Mouse (Mus musculus) midbrain, embryonic 11.5 days (tissue): ENCODE results near the gene Ccpg1os. TPM values are rescaled to one million over a fixed set of nuclear protein-coding genes. Genes with fewer than 3 reads are reported as not detected.

Experiments used
- ATAC-seq: fragments of 200-750 bp; cut with Nextera tagmentation; 2 replicates; pipeline ENCODE4 v1.8.0; 2017; ENCODE audit warnings: moderate TSS enrichment, moderate library complexity; ENCODE audit not compliant: low FRiP score
- DNase-seq: peaks from one replicate; pipeline ENCODE4 v3.0.0; 2015; ENCODE audit warnings: low spot score; ENCODE audit errors: missing footprints
- H3K27ac ChIP-seq: fragments of 300-500 bp; sonication (generic); 2 replicates; pipeline ENCODE4 v1.5.1; 2014; ENCODE audit warnings: low read depth, low read length
- H3K27me3 ChIP-seq: fragments of 300-500 bp; sonication (generic); 2 replicates; pipeline ENCODE4 v1.6.1; 2014; ENCODE audit warnings: mild to moderate bottlenecking, low read length, moderate library complexity, mixed read lengths; ENCODE audit not compliant: control insufficient read depth, insufficient read depth
- H3K36me3 ChIP-seq: fragments of 300-500 bp; sonication (generic); 2 replicates; pipeline ENCODE4 v1.6.1; 2014; ENCODE audit warnings: mild to moderate bottlenecking, low read length, moderate library complexity, mixed read lengths; ENCODE audit not compliant: control insufficient read depth, insufficient read depth
- H3K4me1 ChIP-seq: fragments of 300-500 bp; sonication (generic); 2 replicates; pipeline ENCODE4 v1.6.1; 2014; ENCODE audit warnings: low read length; ENCODE audit not compliant: control insufficient read depth, insufficient read depth
- H3K4me2 ChIP-seq: fragments of 300-500 bp; sonication (generic); 2 replicates; pipeline ENCODE4 v1.6.1; 2014; ENCODE audit warnings: mild to moderate bottlenecking, moderate library complexity
- H3K4me3 ChIP-seq: fragments of 300-500 bp; sonication (generic); 2 replicates; pipeline ENCODE4 v1.5.1; 2014; ENCODE audit warnings: low read depth, low read length
- H3K9ac ChIP-seq: fragments of 300-500 bp; sonication (generic); 2 replicates; pipeline ENCODE4 v1.6.1; 2014; ENCODE audit warnings: low read length
- H3K9me3 ChIP-seq: fragments of 300-500 bp; sonication (generic); 2 replicates; pipeline ENCODE4 v1.6.1; 2016; ENCODE audit warnings: low read length; ENCODE audit not compliant: control insufficient read depth
- WGBS: fragments of 180-500 bp; shearing (Covaris S2); extraction: QIAGEN DNeasy Blood & Tissue Kit; methylation state at CpG from one replicate; pipeline ENCODE4 v1.1.7; 2014; 5-methylcytosine and 5-hydroxymethylcytosine counted together
- polyA plus RNA-seq: library from polyadenylated mRNA; unstranded; fragments of >200 nt; fragmentation: Nextera tagmentation; extraction: Ambion mirVana; gene quantifications from 2 replicates; pipeline ENCODE4 v1.2.1, GENCODE M21; 2014

The Ccpg1os gene
- polyA plus RNA-seq, 1 experiment from 2014 or later = 22.4 TPM

DNA sequence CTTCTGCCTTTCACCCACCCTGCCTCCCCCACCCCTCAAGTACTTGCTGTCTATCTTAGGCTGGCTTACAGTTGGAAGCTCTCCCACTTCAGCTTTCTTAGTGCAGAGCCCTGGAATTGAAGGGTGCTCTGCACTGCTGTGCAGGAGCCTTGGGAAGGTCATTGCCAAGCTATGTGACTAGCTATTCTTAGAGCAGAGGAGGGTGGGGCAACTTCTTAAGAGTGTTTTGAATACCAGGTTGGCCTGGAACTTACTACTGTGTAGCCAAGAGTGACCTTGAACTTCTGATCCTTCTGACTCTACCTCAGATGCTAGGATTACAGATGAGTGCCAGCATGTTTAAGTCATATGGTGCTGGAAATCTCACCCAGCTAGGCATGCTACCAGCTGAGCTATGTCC lies 11.0 kb upstream of the Ccpg1os start:
- Histone ChIP-seq H3K27me3 (no peaks in the 10 kb centered on the region), H3K9ac (no peak overlapping the region), H3K27ac (no peak overlapping the region), H3K36me3 (no peaks in the 10 kb centered on the region), H3K4me2 (no peak overlapping the region), H3K4me3 (no peak overlapping the region), H3K4me1 (no peaks in the 10 kb centered on the region), H3K9me3 (no peaks in the 10 kb centered on the region)
- ATAC-seq (no peak), DNase-seq (no peak)

DNA sequence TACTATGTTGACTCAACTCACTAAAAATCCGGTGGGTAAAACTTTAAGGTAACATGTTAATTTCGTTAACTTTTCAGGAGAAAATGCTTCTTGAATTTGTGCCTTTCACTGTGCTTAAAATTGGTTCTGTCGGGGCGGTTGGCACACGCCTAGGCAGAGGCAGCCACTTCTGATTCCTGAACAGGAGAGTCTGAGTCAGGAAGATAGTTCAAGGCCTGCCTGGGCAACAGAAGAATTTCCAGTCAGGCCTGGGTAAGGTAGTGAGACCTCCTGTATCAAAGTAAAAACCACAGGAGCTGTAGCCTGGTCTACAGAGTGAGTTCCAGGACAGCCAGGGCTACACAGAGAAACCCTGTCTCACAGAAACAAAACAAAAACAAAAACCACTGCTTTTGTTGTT lies 7.4 kb upstream of the Ccpg1os start:
- H3K4me1 ChIP-seq = no peaks in the 10 kb centered on the region
- 88% methylated on average over 5 of the region's 5 CpGs for WGBS
- no peak overlapping the region for H3K4me2 ChIP-seq
- H3K9me3 ChIP-seq = no peaks in the 10 kb centered on the region
- no peak overlapping the region for H3K9ac ChIP-seq
- H3K4me3 ChIP-seq = no peak overlapping the region
- ATAC-seq (no peak), DNase-seq (peak; percentile 2)
- no peaks in the 10 kb centered on the region for H3K27me3 ChIP-seq
- no peaks in the 10 kb centered on the region for H3K36me3 ChIP-seq
- no peak overlapping the region for H3K27ac ChIP-seq

DNA sequence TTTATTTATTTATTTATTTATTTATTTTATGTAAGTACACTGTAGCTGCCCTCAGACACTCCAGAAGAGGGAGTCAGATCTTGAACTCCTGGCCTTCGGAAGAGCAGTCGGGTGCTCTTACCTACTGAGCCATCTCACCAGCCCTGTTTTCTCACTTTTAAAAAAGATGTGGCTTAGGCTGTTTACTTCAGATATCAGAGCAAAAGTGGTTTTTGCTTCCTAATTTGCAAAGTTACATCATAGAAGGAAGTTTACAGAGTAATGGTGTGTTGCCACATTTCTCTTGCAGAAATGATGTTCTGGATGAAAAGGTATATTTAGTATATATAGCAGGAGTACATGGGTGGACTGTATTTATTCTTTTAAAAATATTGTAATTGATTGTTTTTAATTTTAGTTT lies 6.2 kb upstream of the Ccpg1os start:
- no peaks in the 10 kb centered on the region for H3K9me3 ChIP-seq
- no peak overlapping the region for H3K4me3 ChIP-seq
- no peaks in the 10 kb centered on the region for H3K36me3 ChIP-seq
- H3K9ac ChIP-seq = no peak overlapping the region
- DNase-seq (no peak), ATAC-seq (no peak)
- H3K4me2 ChIP-seq = no peak overlapping the region
- H3K27me3 ChIP-seq = no peaks in the 10 kb centered on the region
- no peak overlapping the region for H3K27ac ChIP-seq
- 93% methylated on average over 2 of the region's 2 CpGs for WGBS
- 0 out of 2 replicates have a peak, but pooled peaks cover 2% of the 10 kb centered on the region for H3K4me1 ChIP-seq

DNA sequence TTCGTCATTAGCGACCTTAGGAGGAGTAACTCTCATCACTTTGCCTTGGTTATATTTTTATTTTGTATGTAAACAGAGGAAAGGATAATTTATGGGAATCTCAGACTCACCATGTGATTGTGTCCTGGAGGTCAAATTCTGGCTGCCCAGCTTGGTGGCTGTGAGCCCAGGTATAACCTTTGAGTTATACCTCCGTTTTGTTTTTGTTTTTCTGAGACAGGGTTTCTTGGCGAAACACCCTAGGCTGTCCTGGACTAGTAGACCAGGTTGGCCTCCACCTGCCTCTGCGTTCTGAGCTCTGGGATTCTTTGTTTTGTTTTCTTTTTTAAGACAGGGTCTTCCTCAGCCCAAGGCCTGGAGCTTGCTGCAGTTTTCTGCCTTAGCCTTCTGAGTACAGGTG lies 3.5 kb upstream of the Ccpg1os start:
- no peak for ATAC-seq
- H3K36me3 ChIP-seq = no peaks in the 10 kb centered on the region
- H3K27me3 ChIP-seq = no peaks in the 10 kb centered on the region
- H3K4me1 ChIP-seq = peaks cover 11% of the 10 kb centered on the region; the same call in 1 of the 2 replicates
- no peak overlapping the region for H3K4me3 ChIP-seq
- no peaks in the 10 kb centered on the region for H3K9me3 ChIP-seq
- no peak for DNase-seq
- 85% methylated on average over 5 of the region's 5 CpGs for WGBS
- H3K4me2 ChIP-seq = no peak overlapping the region
- no peak overlapping the region for H3K9ac ChIP-seq
- H3K27ac ChIP-seq = no peak overlapping the region

DNA sequence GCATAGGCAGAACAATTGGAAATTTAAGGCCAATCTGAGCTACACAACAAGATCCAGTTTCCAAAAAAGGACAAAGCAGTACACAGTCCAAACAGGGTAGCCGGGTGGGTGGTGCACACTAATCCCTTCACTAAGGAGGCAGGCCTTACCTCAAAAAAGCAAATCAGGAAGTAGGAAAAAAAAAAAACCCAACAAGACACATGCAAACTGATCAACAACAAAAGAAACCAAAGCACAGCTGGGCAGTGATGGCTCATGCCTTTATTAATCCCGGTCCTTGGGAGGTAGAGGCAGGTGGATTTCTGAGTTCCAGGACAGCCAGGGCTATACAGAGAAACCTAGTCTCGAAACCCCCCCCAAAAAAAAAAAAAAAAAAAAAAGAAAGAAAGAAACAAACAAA lies 2.5 kb upstream of the Ccpg1os start:
- H3K4me2 ChIP-seq = no peak overlapping the region
- no peak overlapping the region for H3K4me3 ChIP-seq
- H3K36me3 ChIP-seq = no peaks in the 10 kb centered on the region
- H3K27me3 ChIP-seq = no peaks in the 10 kb centered on the region
- 58% methylated on average over 3 of the region's 3 CpGs for WGBS
- H3K27ac ChIP-seq = no peak overlapping the region
- ATAC-seq (no peak), DNase-seq (no peak)
- no peaks in the 10 kb centered on the region for H3K9me3 ChIP-seq
- H3K9ac ChIP-seq = no peak overlapping the region
- H3K4me1 ChIP-seq = peaks cover 11% of the 10 kb centered on the region; the same call in 1 of the 2 replicates

DNA sequence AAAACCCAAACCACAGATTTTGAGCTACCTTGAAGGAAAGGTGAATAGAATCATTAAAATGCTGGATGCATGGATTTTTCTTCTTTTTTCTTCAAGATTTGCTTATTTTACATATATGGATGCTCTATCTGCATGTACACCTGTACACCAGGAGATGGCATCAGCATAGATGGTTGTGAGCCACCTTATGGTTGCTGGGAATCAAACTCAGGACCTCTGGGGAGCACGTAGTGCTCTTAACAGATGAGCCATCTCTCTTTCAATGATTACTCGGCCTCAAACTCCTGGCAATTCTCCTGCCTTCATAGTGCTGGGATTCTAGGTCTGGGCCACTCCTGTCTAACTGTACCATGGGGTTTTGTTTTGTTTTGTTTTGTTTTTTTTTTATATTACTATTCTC lies 2.1 kb downstream of the Ccpg1os start:
- peaks cover 11% of the 10 kb centered on the region; the same call in 1 of the 2 replicates for H3K4me1 ChIP-seq
- DNase-seq (no peak), ATAC-seq (no peak)
- H3K27me3 ChIP-seq = no peaks in the 10 kb centered on the region
- H3K4me3 ChIP-seq = no peak overlapping the region
- H3K36me3 ChIP-seq = no peaks in the 10 kb centered on the region
- no peak overlapping the region for H3K4me2 ChIP-seq
- 64% methylated on average over 2 of the region's 2 CpGs for WGBS
- H3K9ac ChIP-seq = no peak overlapping the region
- H3K9me3 ChIP-seq = no peaks in the 10 kb centered on the region
- H3K27ac ChIP-seq = no peak overlapping the region

DNA sequence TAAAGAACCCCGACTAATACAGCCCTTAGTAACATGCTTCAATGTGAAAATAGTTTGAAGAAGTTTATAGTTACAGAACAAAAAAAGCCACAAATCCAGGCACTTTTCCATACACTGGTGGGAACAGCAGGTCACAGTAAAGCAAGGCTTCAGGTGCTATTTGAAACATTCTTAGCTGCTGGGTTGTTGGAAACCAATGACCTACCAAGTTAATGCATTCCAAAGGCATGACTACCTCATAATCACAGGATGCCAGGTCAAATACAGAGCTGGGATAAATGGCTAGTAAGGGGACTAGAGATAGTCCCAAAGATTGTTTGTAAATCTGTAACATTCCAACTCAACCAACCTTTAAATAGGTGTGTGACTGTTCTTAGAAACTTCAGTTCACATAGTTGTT lies 9.9 kb downstream of the Ccpg1os start:
- Histone ChIP-seq H3K4me1 (no peaks in the 10 kb centered on the region), H3K36me3 (no peaks in the 10 kb centered on the region), H3K9ac (no peak overlapping the region), H3K9me3 (no peaks in the 10 kb centered on the region), H3K4me2 (no peak overlapping the region), H3K27ac (no peak overlapping the region), H3K4me3 (no peak overlapping the region), H3K27me3 (no peaks in the 10 kb centered on the region)
- ATAC-seq (no peak), DNase-seq (no peak)
- WGBS = 91% methylated on average over 1 of the region's 1 CpGs

DNA sequence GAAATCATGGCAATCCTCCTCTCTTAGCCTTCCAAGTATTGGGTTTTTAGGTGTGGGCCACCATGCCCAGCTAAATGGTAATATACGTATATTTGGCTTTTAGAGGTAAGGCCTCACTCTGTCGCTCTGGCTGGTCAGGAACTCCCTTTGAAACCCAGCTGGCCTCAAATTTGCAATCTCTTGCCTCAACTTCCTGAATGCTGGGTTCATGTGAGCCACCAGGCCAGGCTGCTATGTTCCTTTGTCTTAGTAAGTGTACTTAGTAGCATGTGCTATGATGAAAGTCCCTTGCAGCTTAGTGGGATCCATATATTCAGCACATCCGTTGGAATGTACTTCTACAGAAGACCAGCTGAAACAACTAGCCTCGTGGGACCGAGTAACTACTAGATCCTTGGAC lies 10.4 kb downstream of the Ccpg1os start:
- Histone ChIP-seq H3K27me3 (no peaks in the 10 kb centered on the region), H3K4me3 (no peak overlapping the region), H3K9ac (no peak overlapping the region), H3K4me1 (no peaks in the 10 kb centered on the region), H3K36me3 (no peaks in the 10 kb centered on the region), H3K4me2 (no peak overlapping the region), H3K27ac (no peak overlapping the region), H3K9me3 (no peaks in the 10 kb centered on the region)
- WGBS = 85% methylated on average over 5 of the region's 5 CpGs
- no peak for ATAC-seq
- no peak for DNase-seq

DNA sequence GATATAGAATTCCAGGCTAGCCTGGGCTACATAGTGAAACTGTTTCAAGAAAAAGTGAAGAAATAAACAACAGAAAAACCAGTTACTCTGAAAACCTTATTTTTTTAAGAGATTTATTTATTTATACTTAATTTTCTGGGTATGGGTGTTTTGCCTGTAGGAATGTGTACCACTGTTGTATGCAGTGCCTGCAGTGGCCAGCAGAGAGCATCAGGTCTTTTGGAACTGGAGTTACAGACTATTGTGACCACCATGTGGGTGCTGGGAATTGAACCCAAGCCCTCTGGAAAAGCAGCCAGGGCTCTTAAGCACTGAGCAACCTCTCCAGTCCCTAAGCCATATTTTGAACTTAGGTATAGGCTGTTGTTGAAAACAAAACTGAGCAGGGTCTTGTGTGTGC lies 12.2 kb downstream of the Ccpg1os start:
- H3K4me1 ChIP-seq = no peaks in the 10 kb centered on the region
- ATAC-seq = no peak

DNA sequence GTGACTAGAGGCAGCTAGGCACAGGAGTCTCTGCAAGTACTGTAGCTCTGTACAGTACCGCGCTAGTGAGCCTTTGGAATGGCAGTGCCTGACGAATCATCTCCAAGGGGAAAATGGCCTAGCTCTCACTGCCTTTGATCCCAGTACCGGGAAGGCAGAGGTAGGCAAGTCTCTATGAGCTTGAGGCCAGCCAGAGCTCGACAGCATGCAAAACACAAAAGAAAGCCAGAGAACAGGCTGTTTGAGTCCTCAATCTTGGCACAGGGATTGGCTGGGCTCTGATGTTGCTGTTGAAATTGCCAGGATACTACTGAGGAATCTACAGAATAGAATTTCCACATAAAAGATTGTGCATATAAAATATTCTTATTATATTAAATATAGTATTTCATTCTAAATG lies 12.7 kb downstream of the Ccpg1os start:
- DNase-seq (no peak), ATAC-seq (no peak)
- WGBS = 86% methylated on average over 5 of the region's 5 CpGs
- Histone ChIP-seq H3K27me3 (no peaks in the 10 kb centered on the region), H3K9ac (no peak overlapping the region), H3K4me3 (no peak overlapping the region), H3K27ac (no peak overlapping the region), H3K4me2 (no peak overlapping the region), H3K36me3 (no peaks in the 10 kb centered on the region), H3K9me3 (no peaks in the 10 kb centered on the region), H3K4me1 (no peaks in the 10 kb centered on the region)

More for the DNA sequence above, 12.2 kb downstream of the Ccpg1os start:
- no peak overlapping the region for H3K9ac ChIP-seq
- no peaks in the 10 kb centered on the region for H3K9me3 ChIP-seq
- no peak overlapping the region for H3K4me2 ChIP-seq
- no peak for DNase-seq
- H3K36me3 ChIP-seq = no peaks in the 10 kb centered on the region
- H3K4me3 ChIP-seq = no peak overlapping the region
- no peaks in the 10 kb centered on the region for H3K27me3 ChIP-seq
- no peak overlapping the region for H3K27ac ChIP-seq
